Mouse (Mus musculus) CD4-positive, CD25-positive, alpha-beta regulatory T cell, adult 2 months (primary cell): ENCODE measurements around the gene Ssr2.
A peak's percentile ranks its signal among the peaks of the same experiment; 100 is the strongest.

Source experiments
- DNase-seq: peaks from one replicate; pipeline ENCODE4 v3.0.0-alpha.2; 2012; ENCODE audit warnings: low read depth, low spot score

Ssr2 gene

DNA sequence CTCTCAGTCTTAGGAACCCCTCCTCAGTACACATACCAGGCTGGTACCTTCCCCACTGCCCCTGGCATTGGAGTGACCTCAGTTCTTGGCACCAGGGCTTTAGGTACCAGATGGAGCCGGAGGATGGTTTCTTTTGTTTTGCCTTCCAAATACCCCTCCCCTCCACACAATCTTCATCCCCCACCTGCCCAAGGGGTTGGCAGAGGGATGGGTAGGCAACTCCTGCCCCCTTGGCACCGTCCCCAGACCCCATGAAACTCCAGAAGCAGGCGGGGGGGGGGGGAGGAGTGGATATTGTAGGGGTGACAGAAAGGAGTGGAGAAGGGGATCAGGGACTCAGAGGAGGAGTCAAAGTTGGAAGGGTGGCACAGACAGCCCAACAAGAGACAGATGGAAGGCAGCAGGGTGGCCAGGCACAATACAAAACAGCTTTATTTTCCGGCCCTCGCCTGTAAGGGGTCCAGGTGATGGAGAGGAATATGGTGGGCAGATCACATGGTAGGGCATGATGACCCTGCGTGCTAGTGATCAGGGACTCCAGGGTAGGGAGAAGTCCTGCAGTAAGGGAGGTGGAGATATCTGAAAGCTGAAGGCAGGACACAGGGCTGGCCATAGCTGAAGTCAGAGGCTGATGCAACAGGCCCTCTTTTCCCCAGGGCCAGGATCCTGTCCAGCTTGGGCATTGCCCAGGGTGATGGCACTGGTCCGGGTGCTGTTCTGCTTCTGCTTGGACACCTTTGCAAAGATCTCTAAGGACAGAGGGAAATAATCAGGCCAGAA lies 33.9 kb upstream of the Ssr2 start:
- no peak for DNase-seq

DNA sequence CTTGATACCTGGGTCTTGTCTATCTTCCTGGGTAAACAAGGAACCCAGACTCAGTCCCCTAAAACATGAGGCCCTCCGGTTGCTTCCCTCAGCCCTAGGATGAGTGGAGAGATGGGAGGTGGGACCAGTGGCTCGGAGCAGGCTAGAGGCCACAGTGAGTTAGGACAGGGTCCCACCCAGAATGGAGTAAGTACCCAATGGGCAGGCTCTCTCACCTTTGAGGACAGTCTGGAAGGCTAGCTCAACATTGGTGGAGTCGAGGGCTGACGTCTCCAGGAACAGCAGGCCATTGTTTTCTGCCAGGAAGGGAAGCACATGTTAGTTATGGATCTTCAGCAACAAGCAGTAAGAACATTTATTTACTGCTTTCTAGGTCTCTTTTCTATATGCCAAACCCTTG lies 33.2 kb upstream of the Ssr2 start:
- no peak for DNase-seq

GRCm38 (mm10) chr3:88543174-88543573 lies 32.5 kb upstream of the Ssr2 start:
- no peak for DNase-seq

DNA sequence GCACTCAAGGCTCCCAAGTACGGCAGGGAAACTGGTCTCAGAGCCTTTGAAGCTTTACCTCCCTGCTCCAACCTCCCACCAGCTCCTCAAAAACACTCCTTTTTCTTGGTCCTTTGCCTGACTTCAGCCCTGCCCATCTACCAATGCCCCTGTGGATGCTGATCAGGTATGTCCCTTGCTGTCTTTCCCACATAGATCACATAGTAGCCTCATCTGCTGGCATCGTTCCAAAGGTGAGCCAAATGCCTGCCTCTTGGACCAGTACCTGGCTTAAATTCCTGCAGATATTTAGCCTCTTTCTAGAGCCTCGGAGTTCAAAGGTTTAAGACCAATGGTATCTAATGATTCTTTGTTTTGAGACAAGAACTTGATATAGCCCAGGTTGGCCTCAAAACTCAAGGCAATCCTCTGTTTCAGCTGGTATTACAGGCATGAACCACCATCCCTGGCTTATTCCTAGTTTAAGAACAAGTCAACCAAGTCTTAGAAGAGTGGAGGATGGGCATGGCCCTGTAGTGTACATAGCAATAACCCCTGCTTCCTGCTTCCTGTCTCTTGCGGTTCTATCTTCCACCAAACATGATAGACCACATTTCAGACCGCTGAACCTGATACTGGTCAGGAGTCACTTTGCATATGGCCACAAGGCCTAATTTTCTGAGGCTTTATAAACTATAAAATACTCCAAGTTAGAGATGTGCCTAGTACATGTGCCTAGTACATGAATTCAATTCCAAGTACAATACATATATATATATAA lies 31.8 kb upstream of the Ssr2 start:
- DNase-seq: no peak

DNA sequence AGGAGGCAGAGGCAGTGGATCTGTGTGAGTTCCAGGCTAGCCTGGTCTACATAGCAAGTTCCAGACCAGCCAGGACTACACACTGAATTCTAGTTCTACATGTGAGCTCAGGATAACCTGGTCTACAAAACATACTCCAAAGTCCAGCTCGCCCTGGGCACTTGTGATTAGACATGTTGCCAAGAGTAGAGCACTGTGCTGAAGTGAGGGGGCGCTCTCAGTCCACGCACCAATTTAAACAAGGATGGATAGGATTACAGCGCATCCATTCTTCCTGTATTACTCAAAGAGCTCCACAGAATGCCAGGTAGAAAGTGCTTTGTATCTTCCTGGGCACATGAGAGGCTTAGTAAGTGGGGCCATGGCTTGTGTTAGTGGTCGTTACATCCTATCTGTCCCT lies 31.2 kb upstream of the Ssr2 start:
- peak; percentile 39 for DNase-seq

- no peak for DNase-seq
Measured at GRCm38 (mm10) chr3:88544955-88545591, 30.6 kb upstream of the Ssr2 start.

DNA sequence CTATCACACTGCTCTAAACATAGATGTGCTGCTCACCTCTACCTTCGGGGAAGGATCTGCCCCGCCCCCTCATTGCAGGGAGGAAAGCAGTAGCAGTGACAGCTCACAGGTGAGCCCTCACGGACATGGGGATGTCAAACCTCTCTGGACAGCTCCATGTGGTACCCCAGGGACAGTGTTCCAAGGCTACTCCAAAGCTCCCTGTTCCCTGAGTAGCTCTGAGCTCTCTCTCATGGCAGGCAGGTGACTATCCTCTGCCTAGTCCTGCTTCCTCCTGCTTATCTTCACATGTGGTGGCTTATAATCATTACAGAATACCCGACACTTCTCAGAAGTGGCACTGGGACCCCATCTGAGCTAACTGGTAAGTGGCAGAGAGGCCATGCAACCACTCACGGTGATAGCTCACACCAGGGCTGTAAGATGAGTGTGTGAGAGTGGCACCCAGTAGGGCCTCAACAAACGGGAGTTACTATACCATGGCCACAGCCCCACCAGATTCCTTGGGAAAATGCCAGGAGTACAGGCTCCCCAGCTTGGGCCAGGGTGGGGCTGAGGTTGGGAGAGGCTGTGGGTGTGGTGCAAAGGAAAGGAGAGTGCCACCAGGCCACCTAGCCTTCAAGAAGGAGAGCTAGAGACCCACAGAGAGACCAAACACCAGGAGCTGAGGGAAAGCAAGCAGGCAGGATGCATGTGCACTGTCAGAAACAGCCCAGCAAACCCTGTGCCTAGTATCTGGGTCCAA lies 28.8 kb upstream of the Ssr2 start:
- DNase-seq: no peak

- DNase-seq: no peak
Measured at GRCm38 (mm10) chr3:88548180-88548917, 27.3 kb upstream of the Ssr2 start, which contains the start of gene Rab25. Gene Rab25, minus strand, starts transcription at chr3:88548300.

GRCm38 (mm10) chr3:88551586-88551985 lies 24.1 kb upstream of the Ssr2 start:
- DNase-seq: no peak

DNA sequence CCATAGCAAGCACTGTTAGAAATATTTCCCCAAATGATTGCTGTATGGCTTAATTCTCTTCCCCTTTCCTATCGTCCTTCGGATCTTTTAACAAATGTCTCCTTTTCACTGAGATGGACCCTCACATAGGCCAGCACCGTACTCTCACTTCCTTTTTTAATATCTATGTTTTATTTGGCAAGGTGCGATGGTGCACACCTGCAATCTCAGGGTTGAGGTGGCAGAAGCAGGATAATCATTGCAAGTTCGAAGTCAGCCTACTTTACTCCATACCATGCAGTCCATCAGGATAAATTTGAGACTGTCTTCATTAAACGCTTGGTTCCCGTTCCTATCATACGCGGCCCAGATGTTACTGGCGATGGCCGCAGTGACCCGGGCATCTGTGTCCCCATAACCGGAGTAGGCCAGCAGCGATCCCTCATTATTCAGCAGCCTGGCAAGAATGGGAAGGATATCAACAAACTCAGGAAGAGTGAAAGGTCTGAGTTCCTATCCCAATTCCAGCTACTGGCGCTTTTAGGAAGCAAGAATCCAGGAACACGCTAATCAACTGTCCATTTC lies 23.5 kb upstream of the Ssr2 start:
- no peak for DNase-seq

GRCm38 (mm10) chr3:88552676-88553524 lies 22.8 kb upstream of the Ssr2 start, which contains the start of gene Lamtor2:
Gene Lamtor2, minus strand, starts transcription at chr3:88553074.
- peak; percentile 93 for DNase-seq

DNA sequence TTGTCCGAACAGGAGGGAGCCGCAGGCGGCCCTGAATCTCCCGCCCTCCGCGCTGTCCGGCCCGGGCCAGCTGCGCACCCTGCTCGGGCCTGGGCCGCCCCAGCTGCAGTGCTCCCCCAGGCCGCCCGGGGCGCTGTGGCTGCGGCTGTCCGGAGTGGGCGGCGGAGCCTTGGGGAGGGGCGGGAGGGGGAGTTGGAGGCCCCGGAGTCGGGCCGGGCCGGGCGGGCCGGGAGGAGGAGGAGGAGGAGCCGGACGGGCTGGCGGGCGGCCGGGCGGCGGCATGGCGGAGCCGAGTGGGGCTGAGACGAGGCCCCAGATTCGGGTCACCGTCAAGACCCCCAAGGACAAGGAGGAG lies 22.2 kb upstream of the Ssr2 start, which contains the start of gene Ubqln4:
Ubqln4 (plus strand) TSS at position 234 of the 355 bp plus-strand sequence.
- DNase-seq: peak; percentile 91

DNA sequence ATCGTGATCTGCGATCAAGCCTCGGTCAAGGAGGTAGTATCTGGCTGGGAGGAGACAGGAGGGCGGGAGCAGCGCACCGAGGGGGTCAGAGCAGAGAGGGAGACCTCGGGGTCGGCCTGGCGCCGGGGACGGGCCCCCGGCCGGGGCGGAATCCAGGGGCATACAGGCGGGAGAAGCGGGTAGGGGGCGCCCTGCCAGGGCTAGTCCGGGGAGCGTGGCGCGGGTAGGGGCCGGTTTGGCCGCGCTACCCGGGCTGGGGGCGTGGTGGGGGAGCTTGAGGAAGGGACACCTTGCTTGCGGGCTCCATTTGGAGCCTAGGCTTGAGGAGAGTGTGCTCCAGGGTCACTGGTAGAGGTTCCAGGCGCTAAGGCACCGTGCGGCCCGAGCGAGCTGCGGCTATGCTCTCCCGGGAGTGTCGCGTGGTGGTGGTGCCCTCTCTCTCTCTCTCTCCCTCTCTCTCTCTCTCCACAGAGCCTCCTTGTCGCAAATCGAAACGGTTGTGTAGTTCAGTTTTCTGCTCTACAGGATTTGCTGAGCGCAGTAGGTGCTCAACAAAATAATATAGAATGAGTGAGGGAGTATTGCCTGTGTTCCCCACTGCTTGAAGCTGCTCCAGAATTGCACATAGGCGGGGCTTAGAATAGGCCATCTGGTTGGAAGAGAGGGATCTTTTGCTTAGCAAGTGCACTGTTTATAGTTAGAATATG lies 21.6 kb upstream of the Ssr2 start:
- DNase-seq: peak; percentile 67

- DNase-seq: no peak
Measured at GRCm38 (mm10) chr3:88555069-88555605, 20.5 kb upstream of the Ssr2 start.

GRCm38 (mm10) chr3:88555731-88556130 lies 19.9 kb upstream of the Ssr2 start:
- DNase-seq: no peak

DNA sequence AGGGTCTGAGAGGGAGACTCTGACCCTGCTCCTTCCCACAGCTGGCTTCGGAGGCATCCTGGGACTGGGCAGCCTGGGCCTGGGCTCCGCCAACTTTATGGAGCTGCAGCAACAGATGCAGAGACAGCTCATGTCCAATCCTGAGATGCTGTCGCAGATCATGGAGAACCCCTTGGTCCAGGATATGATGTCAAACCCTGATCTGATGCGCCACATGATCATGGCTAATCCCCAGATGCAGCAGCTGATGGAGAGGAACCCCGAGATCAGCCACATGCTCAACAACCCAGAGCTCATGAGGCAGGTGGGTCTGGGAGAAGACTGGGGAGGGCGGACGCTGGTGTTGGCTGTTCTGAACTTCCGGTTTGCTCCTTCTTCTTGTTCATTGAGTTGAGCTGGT lies 19.1 kb upstream of the Ssr2 start:
- DNase-seq: no peak

GRCm38 (mm10) chr3:88559596-88559995 lies 16.1 kb upstream of the Ssr2 start:
- DNase-seq: no peak

DNA sequence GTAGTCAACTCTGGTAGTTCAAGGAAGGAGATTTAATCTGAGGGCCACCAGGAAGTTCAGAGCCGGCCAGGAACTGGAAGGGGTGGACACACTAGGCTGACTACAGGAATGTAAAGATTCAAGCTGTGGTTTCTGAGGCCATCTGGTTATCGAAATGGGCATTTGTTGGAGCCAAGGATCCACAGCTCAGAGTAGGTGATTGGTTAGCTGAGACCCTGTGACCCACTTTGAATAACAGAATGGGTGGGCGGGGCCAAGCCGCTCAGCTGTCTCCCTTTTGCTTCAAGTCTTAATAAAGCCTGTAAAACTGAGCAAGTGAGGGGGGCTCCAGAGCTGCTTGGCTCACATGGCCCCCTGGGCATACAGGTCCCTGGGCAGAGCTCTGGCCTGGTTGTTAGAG lies 13.7 kb upstream of the Ssr2 start:
- no peak for DNase-seq

GRCm38 (mm10) chr3:88563442-88563841 lies 12.2 kb upstream of the Ssr2 start:
- no peak for DNase-seq
